Mouse (Mus musculus): ENCODE results near the gene Mat2a. TPM values are rescaled to one million over a fixed set of nuclear protein-coding genes. Genes with fewer than 3 reads are reported as not detected.
"Not testable (repeated sequence)": the region's sequence is repeated elsewhere in the genome, so short reads cannot be mapped to it uniquely, and the experiment has no call there.

The Mat2a gene
- polyA plus RNA-seq, 1 experiment from 2014 or later, result 402 TPM

DNA sequence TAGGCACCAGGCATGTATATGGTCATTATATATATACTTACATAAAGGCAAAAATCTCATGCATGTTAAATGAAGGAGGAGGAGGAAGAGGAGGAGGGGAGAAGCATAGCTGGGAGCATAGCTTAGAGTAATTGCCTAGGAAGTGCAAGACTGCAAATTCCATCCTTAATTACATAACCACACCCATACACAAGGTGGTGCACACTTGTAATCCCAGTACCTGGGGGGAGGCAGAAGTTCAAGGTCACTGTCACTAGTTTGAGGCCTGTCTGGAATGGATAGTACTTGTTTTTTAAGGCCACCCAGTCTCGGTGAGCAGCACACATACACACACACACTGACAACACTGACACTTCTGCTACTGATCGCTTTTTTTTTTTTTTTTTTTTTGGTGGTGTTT lies 13.0 kb upstream of the Mat2a start:
- Histone ChIP-seq H3K27ac (no peak overlapping the region), H3K27me3 (no peaks in the 10 kb centered on the region), H3K4me3 (no peak overlapping the region), H3K4me1 (no peaks in the 10 kb centered on the region), H3K36me3 (ENCODE audit: poor library complexity, severe bottlenecking) (no peaks in the 10 kb centered on the region), H3K9me3 (replicated peaks) (no peaks in the 10 kb centered on the region), H3K4me2 (no peak overlapping the region), H3K9ac (no peak overlapping the region)
- no peak for ATAC-seq
- WGBS, result 75% methylated on average over 2 of the region's 2 CpGs

DNA sequence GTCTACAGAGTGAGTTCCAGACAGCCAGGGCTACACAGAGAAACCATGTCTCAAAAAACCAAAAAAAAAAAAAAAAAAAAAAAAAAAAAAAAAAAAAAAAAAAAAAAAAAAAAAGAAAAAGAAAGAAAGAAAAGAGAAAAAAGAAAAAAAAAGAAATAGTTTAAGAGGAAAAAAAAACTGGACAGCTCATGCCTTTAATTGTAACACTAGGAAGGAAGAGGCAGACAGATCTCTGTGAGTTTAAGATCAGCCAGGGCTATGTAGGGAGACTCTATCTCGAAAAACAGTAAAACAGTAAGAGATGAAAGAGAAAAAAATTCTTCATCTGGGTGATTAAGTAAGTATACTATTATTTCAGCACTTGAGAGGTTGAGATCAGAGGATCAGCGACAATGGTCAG lies 12.4 kb upstream of the Mat2a start:
- WGBS, result 65% methylated on average over 2 of the region's 2 CpGs
- not testable (repeated sequence) for H3K4me1 ChIP-seq; H3K9me3 ChIP-seq (replicated peaks); ATAC-seq; H3K4me3 ChIP-seq; H3K27ac ChIP-seq; H3K4me2 ChIP-seq; H3K27me3 ChIP-seq; H3K9ac ChIP-seq; H3K36me3 ChIP-seq (ENCODE audit: poor library complexity, severe bottlenecking)

DNA sequence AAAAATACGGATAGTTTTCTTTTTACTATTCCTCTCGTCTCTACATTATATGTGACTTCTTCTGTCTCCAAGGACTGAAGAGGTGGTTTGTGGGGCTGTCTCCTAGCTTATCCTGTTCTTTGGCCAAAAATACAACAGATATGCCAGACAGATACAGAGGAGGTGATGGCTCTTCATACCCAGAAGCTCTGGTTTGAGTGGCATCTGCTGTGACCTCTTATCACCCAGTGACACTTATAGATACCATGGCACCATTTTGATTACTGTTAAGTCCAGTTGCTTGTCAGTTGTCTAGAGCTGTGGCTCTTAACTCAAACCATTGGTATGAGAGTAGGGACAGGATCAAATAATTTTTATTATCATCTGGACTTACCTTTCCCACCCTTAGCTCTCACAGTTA lies 8.1 kb upstream of the Mat2a start:
- Histone ChIP-seq H3K36me3 (ENCODE audit: poor library complexity, severe bottlenecking) (no peaks in the 10 kb centered on the region), H3K27me3 (no peaks in the 10 kb centered on the region), H3K4me1 (no peaks in the 10 kb centered on the region), H3K4me3 (no peak overlapping the region), H3K4me2 (no peak overlapping the region), H3K9ac (no peak overlapping the region), H3K27ac (no peak overlapping the region), H3K9me3 (replicated peaks) (no peaks in the 10 kb centered on the region)
- ATAC-seq, result no peak
- 90% methylated on average over 2 of the region's 2 CpGs for WGBS

- H3K4me2 ChIP-seq, result no peak overlapping the region
- no peak for ATAC-seq
- no peaks in the 10 kb centered on the region for H3K36me3 ChIP-seq (ENCODE audit: poor library complexity, severe bottlenecking)
- no peak overlapping the region for H3K4me3 ChIP-seq
- no peaks in the 10 kb centered on the region for H3K9me3 ChIP-seq (replicated peaks)
- no peak overlapping the region for H3K27ac ChIP-seq
- peaks cover 12% of the 10 kb centered on the region for H3K4me1 ChIP-seq
- no peaks in the 10 kb centered on the region for H3K27me3 ChIP-seq
- no peak overlapping the region for H3K9ac ChIP-seq
These were observed 5.7 kb upstream of the Mat2a start for GRCm38 (mm10) chr6:72445011-72445410.

DNA sequence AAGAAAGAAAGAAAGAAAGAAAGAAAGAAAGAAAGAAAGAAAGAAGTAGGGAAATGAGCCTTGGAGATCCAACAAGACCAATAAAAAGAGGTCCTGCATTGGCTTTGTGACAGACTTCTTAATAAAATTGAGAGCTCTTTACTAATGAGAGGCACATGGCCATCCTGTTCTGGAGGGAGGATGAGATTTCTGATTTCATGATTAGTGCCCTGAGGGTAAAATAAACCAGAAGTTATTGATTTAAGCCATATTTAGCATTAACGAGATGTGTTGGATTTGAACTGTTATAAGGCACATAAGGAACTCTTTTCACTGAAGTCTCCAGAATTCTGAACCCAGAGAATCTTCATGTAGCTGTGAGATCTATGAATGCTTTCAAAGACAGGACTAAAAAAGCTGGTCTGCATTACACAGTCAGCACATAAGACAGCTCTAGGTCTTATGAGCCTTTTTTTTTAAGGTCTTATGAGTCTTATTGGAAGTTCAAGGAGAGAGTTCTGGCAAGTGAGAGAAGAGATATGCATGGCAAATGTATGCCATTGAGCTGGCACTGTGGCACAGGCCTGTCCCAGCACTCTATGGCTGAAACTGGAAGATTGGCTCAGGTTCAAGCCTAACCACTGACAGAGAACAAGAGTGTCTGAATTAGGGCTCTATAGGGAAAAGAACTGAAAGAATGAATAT lies 3.7 kb upstream of the Mat2a start:
- 88% methylated on average over 1 of the region's 1 CpGs for WGBS
- Histone ChIP-seq H3K4me1 (peaks cover 14% of the 10 kb centered on the region), H3K9me3 (replicated peaks) (no peaks in the 10 kb centered on the region), H3K36me3 (ENCODE audit: poor library complexity, severe bottlenecking) (no peaks in the 10 kb centered on the region), H3K27me3 (no peaks in the 10 kb centered on the region), H3K4me2 (no peak overlapping the region), H3K4me3 (no peak overlapping the region), H3K27ac (no peak overlapping the region), H3K9ac (no peak overlapping the region)
- no peak for ATAC-seq

GRCm38 (mm10) chr6:72440186-72440990 lies 1.0 kb upstream of the Mat2a start:
- Histone ChIP-seq H3K9ac (peak overlapping the region; percentile 100), H3K27ac (peak overlapping the region; percentile 96), H3K4me3 (peak overlapping the region; percentile 95), H3K36me3 (ENCODE audit: poor library complexity, severe bottlenecking) (peaks cover 22% of the 10 kb centered on the region), H3K4me1 (peaks cover 40% of the 10 kb centered on the region), H3K27me3 (no peaks in the 10 kb centered on the region), H3K9me3 (replicated peaks) (no peaks in the 10 kb centered on the region), H3K4me2 (peak overlapping the region; percentile 74)
- peak; percentile 1; the same call in 1 of the 2 replicates for ATAC-seq
- WGBS, result 6% methylated on average over 17 of the region's 17 CpGs

DNA sequence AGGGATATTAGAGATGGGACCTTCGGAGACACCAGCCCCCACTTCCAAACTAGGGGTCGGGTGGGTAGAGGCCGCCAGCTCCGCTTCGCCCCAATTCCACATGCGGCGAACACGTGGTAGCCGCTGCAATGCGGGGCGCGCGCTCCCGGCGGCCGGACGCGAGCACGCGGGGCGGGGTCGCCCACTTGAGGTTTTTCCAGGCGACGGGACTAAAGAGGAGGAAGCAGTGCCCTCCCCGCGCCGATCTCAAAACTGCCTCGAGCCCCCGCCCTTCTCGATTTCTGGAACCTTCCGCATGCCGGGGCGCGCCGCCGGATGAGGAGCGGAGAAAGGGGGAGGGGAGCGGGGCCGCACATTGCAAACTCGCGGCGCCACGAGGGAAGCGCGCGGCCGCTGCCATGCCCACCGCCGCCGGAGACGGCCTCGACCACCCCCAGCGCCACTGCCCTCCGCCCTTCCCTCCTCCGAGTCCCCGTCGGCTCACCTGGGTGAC lies 450 bp downstream of the Mat2a start:
- WGBS, result under 1% methylated on average over 57 of the region's 57 CpGs
- Histone ChIP-seq H3K9me3 (replicated peaks) (no peaks in the 10 kb centered on the region), H3K4me1 (peaks cover 44% of the 10 kb centered on the region), H3K27me3 (no peaks in the 10 kb centered on the region), H3K27ac (peak overlapping the region; percentile 96), H3K9ac (peak overlapping the region; percentile 100), H3K4me3 (peak overlapping the region; percentile 95), H3K36me3 (ENCODE audit: poor library complexity, severe bottlenecking) (peaks cover 36% of the 10 kb centered on the region), H3K4me2 (peak overlapping the region; percentile 74)
- peak; percentile 21 for ATAC-seq

DNA sequence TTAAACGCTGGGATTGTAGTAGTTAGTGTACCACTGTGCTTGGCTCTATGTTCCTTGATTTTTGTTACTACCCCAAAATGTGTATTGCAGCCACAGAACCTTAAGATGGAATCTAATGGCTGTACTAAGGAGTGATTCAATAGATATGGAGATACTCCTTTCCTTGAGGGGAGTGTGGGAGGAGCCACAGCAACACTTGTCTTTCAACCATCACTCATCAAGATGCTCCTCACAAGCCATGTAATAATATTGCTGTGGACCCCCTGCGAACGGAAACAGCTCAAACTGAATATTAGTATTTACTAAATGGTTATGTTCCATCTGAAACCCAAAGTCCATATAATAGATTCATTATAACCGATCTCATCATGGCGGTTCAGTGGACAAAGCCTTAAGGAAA lies 1.1 kb downstream of the Mat2a start:
- peak overlapping the region; percentile 96; the same call in 1 of the 2 replicates for H3K27ac ChIP-seq
- H3K9ac ChIP-seq, result peak overlapping the region; percentile 100
- 3% methylated on average over 5 of the region's 5 CpGs for WGBS
- H3K9me3 ChIP-seq (replicated peaks), result no peaks in the 10 kb centered on the region
- H3K4me1 ChIP-seq, result peaks cover 44% of the 10 kb centered on the region
- H3K36me3 ChIP-seq (ENCODE audit: poor library complexity, severe bottlenecking), result peaks cover 43% of the 10 kb centered on the region
- no peaks in the 10 kb centered on the region for H3K27me3 ChIP-seq
- no peak for ATAC-seq
- peak overlapping the region; percentile 74 for H3K4me2 ChIP-seq
- H3K4me3 ChIP-seq, result peak overlapping the region; percentile 95

- ATAC-seq, result no peak
- H3K4me1 ChIP-seq, result peaks cover 21% of the 10 kb centered on the region
- no peak overlapping the region for H3K4me3 ChIP-seq
- no peak overlapping the region for H3K9ac ChIP-seq
- H3K27me3 ChIP-seq, result no peaks in the 10 kb centered on the region
- no peaks in the 10 kb centered on the region for H3K9me3 ChIP-seq (replicated peaks)
- H3K4me2 ChIP-seq, result no peak overlapping the region
- no peak overlapping the region for H3K27ac ChIP-seq
- 85% methylated on average over 2 of the region's 2 CpGs for WGBS
- H3K36me3 ChIP-seq (ENCODE audit: poor library complexity, severe bottlenecking), result peaks cover 90% of the 10 kb centered on the region
These were observed 7.2 kb downstream of the Mat2a start for GRCm38 (mm10) chr6:72432153-72432552.

- Histone ChIP-seq H3K9me3 (replicated peaks) (no peaks in the 10 kb centered on the region), H3K4me2 (no peak overlapping the region), H3K27me3 (no peaks in the 10 kb centered on the region), H3K4me3 (no peak overlapping the region), H3K36me3 (ENCODE audit: poor library complexity, severe bottlenecking) (peaks cover 89% of the 10 kb centered on the region), H3K4me1 (peaks cover 12% of the 10 kb centered on the region; the same call in 1 of the 2 replicates), H3K9ac (no peak overlapping the region), H3K27ac (peak overlapping the region; percentile 25; the same call in 1 of the 2 replicates)
- WGBS, result 34% methylated on average over 5 of the region's 5 CpGs
- ATAC-seq, result peak; percentile 39; the same call in 1 of the 2 replicates
These were observed 8.1 kb downstream of the Mat2a start for GRCm38 (mm10) chr6:72430989-72431921.

DNA sequence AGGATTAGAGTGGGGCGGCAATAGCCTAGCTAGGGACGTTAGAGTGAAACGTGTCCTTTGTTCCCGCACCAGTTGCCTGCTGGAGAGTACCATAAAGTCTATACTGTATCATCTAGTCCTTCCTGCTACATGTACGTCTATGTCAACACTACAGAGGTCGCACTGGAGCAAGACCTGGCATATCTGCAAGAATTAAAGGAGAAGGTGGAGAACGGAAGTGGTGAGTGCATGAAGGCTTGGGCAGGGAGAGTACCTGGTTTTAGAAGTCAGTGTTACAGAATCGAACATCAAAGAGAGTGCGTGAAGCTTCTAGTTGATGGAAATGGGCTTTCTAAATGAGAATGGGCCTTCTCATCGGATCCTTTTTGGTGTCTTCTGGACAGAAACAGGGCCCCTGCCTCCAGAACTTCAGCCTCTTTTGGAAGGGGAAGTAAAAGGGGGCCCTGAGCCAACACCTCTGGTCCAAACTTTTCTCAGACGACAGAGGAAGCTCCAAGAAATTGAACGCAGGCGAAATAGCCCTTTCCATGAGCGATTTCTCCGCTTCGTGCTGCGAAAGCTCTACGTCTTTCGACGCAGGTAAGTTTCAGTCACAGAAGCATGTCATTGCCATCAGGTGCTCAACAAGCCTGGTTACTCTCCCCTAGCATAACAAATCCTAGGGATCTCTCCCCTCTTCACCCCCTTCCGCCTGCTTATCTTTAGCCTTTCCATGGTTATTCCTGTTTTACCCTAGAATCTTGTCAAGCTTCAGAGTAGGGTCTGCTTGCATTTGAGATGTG lies 10.1 kb downstream of the Mat2a start:
- Histone ChIP-seq H3K4me1 (no peaks in the 10 kb centered on the region), H3K36me3 (ENCODE audit: poor library complexity, severe bottlenecking) (peaks cover 89% of the 10 kb centered on the region), H3K9me3 (replicated peaks) (no peaks in the 10 kb centered on the region), H3K4me3 (no peak overlapping the region), H3K27ac (no peak overlapping the region; the same call in 1 of the 2 replicates), H3K9ac (no peak overlapping the region), H3K27me3 (no peaks in the 10 kb centered on the region), H3K4me2 (no peak overlapping the region)
- WGBS, result 91% methylated on average over 21 of the region's 21 CpGs
- ATAC-seq, result no peak

Measured in forebrain, embryonic 13.5 days (tissue).